Comparison of ENCODE assay signal across 9 mouse cellular contexts in the genomic region with DNA sequence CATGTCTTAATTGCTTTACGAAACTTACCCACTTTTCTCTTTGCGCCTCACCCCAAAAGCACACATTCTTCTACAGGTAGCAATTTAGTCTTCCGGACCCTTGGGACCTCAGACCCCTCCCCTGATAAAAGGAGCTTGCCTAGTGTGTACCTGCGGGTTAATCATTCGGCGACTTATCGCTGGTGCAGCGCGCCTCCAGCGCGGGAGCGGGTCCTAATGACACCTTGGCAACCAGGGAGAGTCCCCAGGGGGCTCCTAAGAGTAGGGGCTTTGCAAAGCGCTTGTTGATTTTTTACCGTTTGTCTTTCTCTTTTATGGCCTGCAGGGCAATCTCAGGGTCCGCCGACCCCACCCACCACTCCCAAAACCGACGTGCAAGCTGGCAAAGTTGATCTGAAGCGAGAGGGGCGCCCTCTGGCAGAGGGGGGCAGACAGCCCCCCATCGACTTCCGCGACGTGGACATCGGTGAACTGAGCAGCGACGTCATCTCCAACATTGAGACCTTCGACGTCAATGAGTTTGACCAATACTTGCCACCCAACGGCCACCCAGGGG. TPM values are rescaled to one million over a fixed set of nuclear protein-coding genes. Genes with fewer than 3 reads are reported as not detected.
DNase-seq lines count a peak whose midpoint lies in the region; ATAC-seq and TF ChIP-seq lines count a peak whose summit lies in the region.
"Had no signal": no experiment of that assay in that cellular context is flagged by ENCODE, and none has a peak within 500 bp of the region (broad histone marks: within the 10 kb centered on the region; RNA-seq: fewer than 3 reads in every experiment).

No protein-coding gene starts in this region.

- intact Hi-C loops in left cerebral cortex, adult 2 months (cut with DNase I), result loop anchor here (1.0 to 5.0 kb wide), 4 partner anchors 303 to 882 kb away; no protein-coding TSS in a partner anchor
- intact Hi-C loops in left cerebral cortex, postnatal 36 days (cut with DNase I), result loop anchor here (5.0 to 10.0 kb wide), 4 partner anchors 190 to 880 kb away; no protein-coding TSS in a partner anchor

- peaks cover 30% of the 10 kb centered on the region for H3K27me3 ChIP-seq in embryonic facial prominence, embryonic 13.5 days
- peaks cover 7% of the 10 kb centered on the region; the same call in 1 of the 2 replicates for H3K27me3 ChIP-seq in intestine, embryonic 16.5 days (replicated peaks; ENCODE audit: control insufficient read depth, insufficient read depth, low read length)
- H3K27me3 ChIP-seq in neural tube, embryonic 15.5 days (replicated peaks), result 0 out of 2 replicates have a peak, but pooled peaks cover 5% of the 10 kb centered on the region

- no peaks in the 10 kb centered on the region for H3K9me3 ChIP-seq in embryonic facial prominence, embryonic 13.5 days
- H3K9me3 ChIP-seq in intestine, embryonic 16.5 days (ENCODE audit: control insufficient read depth, low read length), result no peaks in the 10 kb centered on the region
- no peaks in the 10 kb centered on the region for H3K9me3 ChIP-seq in neural tube, embryonic 15.5 days (replicated peaks)

- no peaks in the 10 kb centered on the region for H3K36me3 ChIP-seq in embryonic facial prominence, embryonic 13.5 days
- H3K36me3 ChIP-seq in intestine, embryonic 16.5 days (ENCODE audit: control insufficient read depth, insufficient read depth, low read length), result no peaks in the 10 kb centered on the region
- no peaks in the 10 kb centered on the region for H3K36me3 ChIP-seq in neural tube, embryonic 15.5 days

- H3K4me3 ChIP-seq in left cerebral cortex, adult 2 months, result peak overlapping the region; percentile 42
- peak overlapping the region; percentile 74 for H3K4me3 ChIP-seq in embryonic facial prominence, embryonic 13.5 days
- H3K4me3 ChIP-seq in intestine, embryonic 16.5 days (ENCODE audit: low read length), result peak overlapping the region; percentile 61
- H3K4me3 ChIP-seq in neural tube, embryonic 15.5 days (replicated peaks), result peak overlapping the region; percentile 68

- ATAC-seq in embryonic facial prominence, embryonic 13.5 days (ENCODE audit: insufficient number of reproducible peaks, insufficient read depth, low FRiP score, low TSS enrichment, low read depth), result no peak
- peak; percentile 72 for ATAC-seq in intestine, embryonic 16.5 days
- no peak for ATAC-seq in neural tube, embryonic 15.5 days (ENCODE audit: low FRiP score)

- DNase-seq in left cerebral cortex, adult 2 months (ENCODE audit: extremely low spot score in 1 of 2, low spot score in 2 of 2), result peak in 1 of 2 experiments; percentile 24
- no peak for DNase-seq in left cerebral cortex, postnatal 36 days (ENCODE audit: low spot score in 2 of 2)
- DNase-seq in ovary, adult 18-20 months (ENCODE audit: low spot score), result no peak
- no peak for DNase-seq in gastrocnemius, adult 18-20 months (ENCODE audit: low spot score)
- DNase-seq in urinary bladder, postnatal 14 days (ENCODE audit: low spot score), result no peak

- no peak overlapping the region; the same call in 1 of the 2 replicates for H3K27ac ChIP-seq in left cerebral cortex, adult 2 months
- H3K27ac ChIP-seq in embryonic facial prominence, embryonic 13.5 days, result peak overlapping the region; percentile 95
- peak overlapping the region; percentile 57 for H3K27ac ChIP-seq in intestine, embryonic 16.5 days (ENCODE audit: low read length)
- H3K27ac ChIP-seq in neural tube, embryonic 15.5 days (replicated peaks), result peak overlapping the region; percentile 84; the same call in 1 of the 2 replicates

- 3% methylated on average over 30 of the region's 30 CpGs for WGBS in embryonic facial prominence, embryonic 13.5 days
- WGBS in intestine, embryonic 16.5 days, result 3% methylated on average over 30 of the region's 30 CpGs
- WGBS in neural tube, embryonic 15.5 days, result 4% methylated on average over 30 of the region's 30 CpGs

- H3K4me2 ChIP-seq in embryonic facial prominence, embryonic 13.5 days, result peak overlapping the region; percentile 86
- peak overlapping the region; percentile 62 for H3K4me2 ChIP-seq in intestine, embryonic 16.5 days (ENCODE audit: low read depth, low read length)
- peak overlapping the region; percentile 92 for H3K4me2 ChIP-seq in neural tube, embryonic 15.5 days

- no peak for TF ChIP-seq CTCF in left cerebral cortex, adult 2 months (IDR thresholded peaks at IDR 0.05)

- H3K4me1 ChIP-seq in embryonic facial prominence, embryonic 13.5 days, result peaks cover 45% of the 10 kb centered on the region
- H3K4me1 ChIP-seq in intestine, embryonic 16.5 days (ENCODE audit: control insufficient read depth, insufficient read depth, low read length), result peaks cover 20% of the 10 kb centered on the region
- H3K4me1 ChIP-seq in neural tube, embryonic 15.5 days, result peaks cover 55% of the 10 kb centered on the region

- H3K9ac ChIP-seq in embryonic facial prominence, embryonic 13.5 days, result peak overlapping the region; percentile 89
- H3K9ac ChIP-seq in intestine, embryonic 16.5 days (ENCODE audit: low read depth, low read length), result peak overlapping the region; percentile 68
- peak overlapping the region; percentile 66 for H3K9ac ChIP-seq in neural tube, embryonic 15.5 days (replicated peaks)

RNA-seq across cellular contexts. Expression of gene Sox9, which starts 2.4 kb away (rescaled TPM):
- 10 to 100 TPM; 18.7 to 26.3 TPM for total RNA-seq in left cerebral cortex, adult 2 months (2021)
- total RNA-seq in left cerebral cortex, postnatal 36 days (2021), result 10 to 100 TPM; 24.0 to 24.4 TPM
- 108 and 155 TPM in 2 replicates for polyA plus RNA-seq in embryonic facial prominence, embryonic 13.5 days (2015; fragmentation: Nextera tagmentation; extraction: Ambion mirVana)
- polyA plus RNA-seq in intestine, embryonic 16.5 days (2015; fragmentation: Nextera tagmentation; extraction: Ambion mirVana), result 25.5 and 26.5 TPM in 2 replicates
- polyA plus RNA-seq in neural tube, embryonic 15.5 days (2015; fragmentation: Nextera tagmentation; extraction: Ambion mirVana), result 35.1 and 38.8 TPM in 2 replicates
- total RNA-seq in gastrocnemius, adult 18-20 months (2021), result 1 to 10 TPM; 1.6 to 2.7 TPM
- total RNA-seq: hematopoietic stem cell, adult 5-6 weeks had no signal

Comparison
In these comparisons a context has a peak if more than half of its experiments do, and no peak if none do; other contexts are left out.
1. RNA of gene Sox9, which starts 2.4 kb away (total RNA-seq): 18.7 to 26.3 TPM in left cerebral cortex, adult 2 months and 24.0 to 24.4 TPM in left cerebral cortex, postnatal 36 days; 1.6 to 2.7 TPM in gastrocnemius, adult 18-20 months; every median in the first group is over 4 times any median in the second.
2. Peak in every context shown above with its lines, with median percentiles within 50 percentile points of each other: H3K4me3 ChIP-seq, H3K4me2 ChIP-seq and H3K9ac ChIP-seq.